Mouse (Mus musculus) myocyte (in vitro differentiated cells): ENCODE measurements at regions not wholly inside any gene's neighbourhood (a gene's known extent, or its start where the extent isn't known, plus 50 kb on each side); places are given as distances from the start of the nearest gene placed in this dataset.

Source experiments
- CEBPB ChIP-seq: IDR thresholded peaks from 2 replicates; pipeline ENCODE4 v1.6.1; 2011; ENCODE audit warnings: mild to moderate bottlenecking, moderate library complexity; ENCODE audit not compliant: poor library complexity, insufficient read depth, severe bottlenecking
- E2F4 ChIP-seq: IDR thresholded peaks from one replicate; pipeline ENCODE4 v1.6.1; 2011; ENCODE audit warnings: mild to moderate bottlenecking, control low read depth, moderate library complexity; ENCODE audit not compliant: insufficient read depth
- MAX ChIP-seq: IDR thresholded peaks from one replicate; pipeline ENCODE4 v1.6.1; 2011; ENCODE audit warnings: low read depth, mild to moderate bottlenecking, control low read depth
- MYOD1 ChIP-seq, 3 experiments: IDR thresholded peaks; one replicate each; pipeline ENCODE4 v1.6.1; 2011; ENCODE audit warnings: control low read depth in 2 of 3, low read depth in 2 of 3, mild to moderate bottlenecking in 2 of 3, moderate library complexity in 1 of 3; ENCODE audit not compliant: insufficient read length in 2 of 3, control insufficient read depth in 1 of 3
- MYOG ChIP-seq, 3 experiments: IDR thresholded peaks; one replicate each; pipeline ENCODE4 v1.6.1; 2011; ENCODE audit warnings: control low read depth in 2 of 3, low read depth in 2 of 3, mild to moderate bottlenecking in 2 of 3; ENCODE audit not compliant: insufficient read length in 2 of 3, control insufficient read depth in 1 of 3, insufficient read depth in 1 of 3
- POLR2A ChIP-seq: IDR thresholded peaks from one replicate; pipeline ENCODE4 v1.6.1; 2011; ENCODE audit warnings: low read depth, mild to moderate bottlenecking, control low read depth, moderate library complexity; ENCODE audit not compliant: insufficient read length
- POLR2AphosphoS2 ChIP-seq: IDR thresholded peaks from one replicate; pipeline ENCODE4 v1.6.1; 2011; ENCODE audit warnings: low read depth, control low read depth; ENCODE audit not compliant: insufficient read length
- REST ChIP-seq: IDR thresholded peaks from one replicate; pipeline ENCODE4 v1.6.1; 2011; ENCODE audit warnings: mild to moderate bottlenecking, control low read depth, moderate library complexity; ENCODE audit not compliant: insufficient read depth, insufficient read length
- SRF ChIP-seq: IDR thresholded peaks from one replicate; pipeline ENCODE4 v1.6.1; 2011; ENCODE audit warnings: low read depth; ENCODE audit not compliant: control insufficient read depth, insufficient read length
- TCF12 ChIP-seq: IDR thresholded peaks from one replicate; pipeline ENCODE4 v1.6.1; 2011; ENCODE audit warnings: mild to moderate bottlenecking, control low read depth; ENCODE audit not compliant: poor library complexity, insufficient read depth, severe bottlenecking
- TCF3 ChIP-seq: IDR thresholded peaks from one replicate; pipeline ENCODE4 v1.6.1; 2011; ENCODE audit warnings: low read depth, control low read depth; ENCODE audit not compliant: insufficient read length
- USF1 ChIP-seq: IDR thresholded peaks from one replicate; pipeline ENCODE4 v1.6.1; 2011; ENCODE audit warnings: low read depth, mild to moderate bottlenecking, control low read depth, moderate library complexity

- no peak for TF ChIP-seq POLR2A
- no peak for TF ChIP-seq E2F4
- no peak for TF ChIP-seq CEBPB
- no peak for TF ChIP-seq USF1
- no peak for TF ChIP-seq POLR2AphosphoS2
- TF ChIP-seq TCF12, result no peak
- TF ChIP-seq MAX, result no peak
- no peak for TF ChIP-seq REST
- no peak for TF ChIP-seq MYOD1 (IDR thresholded peaks at IDR 0.05; ENCODE audit: control insufficient read depth in 1 of 3, insufficient read length in 2 of 3, low read depth in 2 of 3)
- no peak for TF ChIP-seq MYOG (IDR thresholded peaks at IDR 0.05; ENCODE audit: control insufficient read depth in 1 of 3, insufficient read depth in 1 of 3, insufficient read length in 2 of 3, low read depth in 2 of 3)
- TF ChIP-seq TCF3, result no peak
- no peak for TF ChIP-seq SRF
These were observed 74.9 kb upstream of the Ptpn1 start for GRCm38 (mm10) chr2:167856920-167857475.
